Comparison of ENCODE assay signal across 26 mouse cellular contexts in genomic region chr17:85584573-85584972, GRCm38 (mm10). TPM values are rescaled to one million over a fixed set of nuclear protein-coding genes. Genes with fewer than 3 reads are reported as not detected.
DNase-seq lines count a peak whose midpoint lies in the region; ATAC-seq and TF ChIP-seq lines count a peak whose summit lies in the region.
"Had no signal": no experiment of that assay in that cellular context is flagged by ENCODE, and none has a peak within 500 bp of the region (broad histone marks: within the 10 kb centered on the region; RNA-seq: fewer than 3 reads in every experiment).

No protein-coding gene starts in this region.

- peak overlapping the region; percentile 29; the same call in 1 of the 2 replicates for H3K27ac ChIP-seq in hindbrain, embryonic 10.5 days
- no peak overlapping the region for H3K27ac ChIP-seq in hindbrain, embryonic 13.5 days
- peak overlapping the region; percentile 31 for H3K27ac ChIP-seq in midbrain, embryonic 12.5 days (replicated peaks)
- no peak overlapping the region for H3K27ac ChIP-seq in midbrain, postnatal 0 days (ENCODE audit: low read depth, low read length)
- H3K27ac ChIP-seq: embryonic facial prominence, embryonic 13.5 days; forebrain, embryonic 15.5 days; heart, embryonic 15.5 days; hindbrain, embryonic 12.5 days; intestine, embryonic 15.5 days had no signal

- H3K9ac ChIP-seq in hindbrain, embryonic 13.5 days: no peak overlapping the region
- no peak overlapping the region for H3K9ac ChIP-seq in midbrain, embryonic 12.5 days (replicated peaks)
- no peak overlapping the region for H3K9ac ChIP-seq in midbrain, postnatal 0 days (replicated peaks; ENCODE audit: low read length, poor library complexity, severe bottlenecking)
- H3K9ac ChIP-seq: embryonic facial prominence, embryonic 13.5 days; forebrain, embryonic 15.5 days; heart, embryonic 15.5 days; hindbrain, embryonic 12.5 days; intestine, embryonic 15.5 days had no signal

- TF ChIP-seq CTCF in midbrain, postnatal 0 days (IDR thresholded peaks at IDR 0.05): no peak

- no peak for ATAC-seq in hindbrain, embryonic 13.5 days (ENCODE audit: low FRiP score)
- no peak for ATAC-seq in midbrain, embryonic 12.5 days (ENCODE audit: low FRiP score, low read depth)
- ATAC-seq in midbrain, postnatal 0 days (ENCODE audit: low FRiP score): no peak
- ATAC-seq: CD4-positive, CD25-positive, alpha-beta regulatory T cell, adult 4 months; forebrain, embryonic 15.5 days; intestine, embryonic 15.5 days had no signal

- peak; percentile 15 for DNase-seq in embryo, embryonic 9.5 days (ENCODE audit: extremely low spot score)
- DNase-seq in embryo, embryonic 11 days: no peak
- DNase-seq in hindbrain, embryonic 10.5 days (ENCODE audit: low spot score): peak; percentile 27
- no peak for DNase-seq in midbrain, postnatal 0 days (ENCODE audit: low spot score)
- peak; percentile 73 for DNase-seq in retina, embryonic 14.5 days (ENCODE audit: low spot score)
- DNase-seq in lung, postnatal 10 days: no peak
- DNase-seq: adrenal gland, postnatal 10 days; B cell, adult 2 months; cerebellum, adult 11-12 months; cerebellum, adult 9-10 months; cerebellum, postnatal 25 days; gastrocnemius, postnatal 10 days; heart, adult 18-20 months had no signal

- H3K9me3 ChIP-seq in hindbrain, embryonic 10.5 days: no peaks in the 10 kb centered on the region
- H3K9me3 ChIP-seq in hindbrain, embryonic 13.5 days: no peaks in the 10 kb centered on the region
- no peaks in the 10 kb centered on the region for H3K9me3 ChIP-seq in midbrain, embryonic 12.5 days
- no peaks in the 10 kb centered on the region for H3K9me3 ChIP-seq in midbrain, postnatal 0 days (ENCODE audit: low read length)
- H3K9me3 ChIP-seq: embryonic facial prominence, embryonic 13.5 days; forebrain, embryonic 15.5 days; G1E; heart, embryonic 15.5 days; hindbrain, embryonic 12.5 days; intestine, embryonic 15.5 days had no signal

- no peaks in the 10 kb centered on the region for H3K4me1 ChIP-seq in hindbrain, embryonic 10.5 days (replicated peaks)
- no peaks in the 10 kb centered on the region for H3K4me1 ChIP-seq in hindbrain, embryonic 13.5 days (replicated peaks)
- 0 out of 2 replicates have a peak, but pooled peaks cover 3% of the 10 kb centered on the region for H3K4me1 ChIP-seq in midbrain, embryonic 12.5 days
- H3K4me1 ChIP-seq in midbrain, postnatal 0 days (ENCODE audit: insufficient read depth, low read length): no peaks in the 10 kb centered on the region
- H3K4me1 ChIP-seq: embryonic facial prominence, embryonic 13.5 days; forebrain, embryonic 15.5 days; heart, embryonic 15.5 days; hindbrain, embryonic 12.5 days; intestine, embryonic 15.5 days had no signal

- 71% methylated on average over 7 of the region's 7 CpGs for WGBS in hindbrain, embryonic 10.5 days
- WGBS in hindbrain, embryonic 13.5 days: 70% methylated on average over 7 of the region's 7 CpGs
- WGBS in midbrain, embryonic 12.5 days: 60% methylated on average over 7 of the region's 7 CpGs
- WGBS in midbrain, postnatal 0 days: 60% methylated on average over 7 of the region's 7 CpGs

- 0 out of 2 replicates have a peak, but pooled peaks cover 6% of the 10 kb centered on the region for H3K27me3 ChIP-seq in hindbrain, embryonic 10.5 days (ENCODE audit: insufficient read depth, poor library complexity, severe bottlenecking)
- H3K27me3 ChIP-seq in hindbrain, embryonic 13.5 days: 0 out of 2 replicates have a peak, but pooled peaks cover 5% of the 10 kb centered on the region
- 0 out of 2 replicates have a peak, but pooled peaks cover 5% of the 10 kb centered on the region for H3K27me3 ChIP-seq in midbrain, embryonic 12.5 days
- no peaks in the 10 kb centered on the region for H3K27me3 ChIP-seq in midbrain, postnatal 0 days (ENCODE audit: insufficient read depth, low read length)
- H3K27me3 ChIP-seq: embryonic facial prominence, embryonic 13.5 days; forebrain, embryonic 15.5 days; hindbrain, embryonic 12.5 days; intestine, embryonic 15.5 days had no signal

- H3K4me2 ChIP-seq in hindbrain, embryonic 13.5 days: no peak overlapping the region
- H3K4me2 ChIP-seq in midbrain, embryonic 12.5 days (replicated peaks): no peak overlapping the region
- no peak overlapping the region for H3K4me2 ChIP-seq in midbrain, postnatal 0 days (ENCODE audit: low read depth, low read length, poor library complexity, severe bottlenecking)
- H3K4me2 ChIP-seq: embryonic facial prominence, embryonic 13.5 days; forebrain, embryonic 15.5 days; heart, embryonic 11.5 days; heart, embryonic 15.5 days; hindbrain, embryonic 12.5 days; intestine, embryonic 15.5 days had no signal

- H3K4me3 ChIP-seq in hindbrain, embryonic 10.5 days: no peak overlapping the region
- H3K4me3 ChIP-seq in hindbrain, embryonic 13.5 days: no peak overlapping the region
- H3K4me3 ChIP-seq in midbrain, embryonic 12.5 days: no peak overlapping the region
- no peak overlapping the region for H3K4me3 ChIP-seq in midbrain, postnatal 0 days (ENCODE audit: low read depth, low read length)
- H3K4me3 ChIP-seq: embryonic facial prominence, embryonic 13.5 days; forebrain, embryonic 15.5 days; heart, embryonic 15.5 days; hindbrain, embryonic 12.5 days; intestine, embryonic 15.5 days had no signal

- H3K36me3 ChIP-seq in hindbrain, embryonic 10.5 days: no peaks in the 10 kb centered on the region
- H3K36me3 ChIP-seq in hindbrain, embryonic 13.5 days: no peaks in the 10 kb centered on the region
- H3K36me3 ChIP-seq in midbrain, embryonic 12.5 days: no peaks in the 10 kb centered on the region
- no peaks in the 10 kb centered on the region for H3K36me3 ChIP-seq in midbrain, postnatal 0 days (ENCODE audit: insufficient read depth, low read length)
- H3K36me3 ChIP-seq: embryonic facial prominence, embryonic 13.5 days; forebrain, embryonic 15.5 days; G1E; heart, embryonic 15.5 days; hindbrain, embryonic 12.5 days; intestine, embryonic 15.5 days had no signal

RNA-seq across cellular contexts. Expression of gene Six3, which starts 28.8 kb away (rescaled TPM):
- polyA plus RNA-seq in hindbrain, embryonic 10.5 days (2016; fragmentation: Nextera tagmentation; extraction: Ambion mirVana): 0.46 and 1.9 TPM in 2 replicates
- polyA plus RNA-seq in hindbrain, embryonic 13.5 days (2015; fragmentation: Nextera tagmentation; extraction: Ambion mirVana): 0.85 and 0.97 TPM in 2 replicates
- 19.8 and 25.1 TPM in 2 replicates for polyA plus RNA-seq in midbrain, embryonic 12.5 days (2016; fragmentation: Nextera tagmentation; extraction: Ambion mirVana)
- total RNA-seq in midbrain, postnatal 0 days (2014; rRNA removed): 11.2 and 12.8 TPM in 2 replicates
- 23.3 and 28.0 TPM in 2 replicates for polyA plus RNA-seq in midbrain, postnatal 0 days (2015; fragmentation: Nextera tagmentation; extraction: Ambion mirVana)
- total RNA-seq: adrenal gland, postnatal 10 days; adrenal gland, postnatal 4 days; gastrocnemius, postnatal 10 days; gastrocnemius, postnatal 4 days; heart, adult 18-20 months; heart, postnatal 25 days had no signal
- polyA plus RNA-seq: G1E; heart, embryonic 11.5 days; heart, embryonic 15.5 days; intestine, embryonic 15.5 days had no signal

Comparison
In these comparisons a context has a peak if more than half of its experiments do, and no peak if none do; other contexts are left out.
1. DNase-seq: peak in embryo, embryonic 9.5 days (single experiment), hindbrain, embryonic 10.5 days (single experiment) and retina, embryonic 14.5 days (single experiment); none in embryo, embryonic 11 days (single experiment), midbrain, postnatal 0 days (single experiment) and lung, postnatal 10 days (single experiment).
2. H3K27ac ChIP-seq: peak in hindbrain, embryonic 10.5 days (single experiment) and midbrain, embryonic 12.5 days (single experiment); none in hindbrain, embryonic 13.5 days (single experiment) and midbrain, postnatal 0 days (single experiment).